Mouse (Mus musculus): ENCODE data around the gene Rgp1.
"Not testable (repeated sequence)": the region's sequence is repeated elsewhere in the genome, so short reads cannot be mapped to it uniquely, and the experiment has no call there.

The Rgp1 gene

GRCm38 (mm10) chr4:43578376-43579204 is at the start of gene Rgp1, which contains the start of gene Gba2:
Gene Rgp1, plus strand, starts transcription at chr4:43578715.
Gene Gba2, minus strand, starts transcription at chr4:43578873.
- DNase-seq: peak; percentile 86 to 90

- no peak for DNase-seq
Observed at GRCm38 (mm10) chr4:43530081-43530501, 48.4 kb upstream of the Rgp1 start.

GRCm38 (mm10) chr4:43530581-43530980 is 47.9 kb upstream of the Rgp1 start:
- peak; percentile 78 to 87 for DNase-seq

- no peak for DNase-seq
Observed at GRCm38 (mm10) chr4:43533270-43533669, 45.2 kb upstream of the Rgp1 start.

- DNase-seq: no peak
Observed at GRCm38 (mm10) chr4:43535628-43536027, 42.9 kb upstream of the Rgp1 start.

GRCm38 (mm10) chr4:43536031-43536430 is 42.5 kb upstream of the Rgp1 start:
- no peak for DNase-seq

- DNase-seq: no peak
Observed at GRCm38 (mm10) chr4:43542044-43542443, 36.5 kb upstream of the Rgp1 start.

GRCm38 (mm10) chr4:43546375-43547047 is 32.0 kb upstream of the Rgp1 start:
- no peak for DNase-seq

- DNase-seq: no peak
Observed at GRCm38 (mm10) chr4:43547160-43547559, 31.4 kb upstream of the Rgp1 start.

- DNase-seq: no peak
Observed at GRCm38 (mm10) chr4:43549055-43549454, 29.5 kb upstream of the Rgp1 start.

GRCm38 (mm10) chr4:43551854-43552253 is 26.7 kb upstream of the Rgp1 start:
- DNase-seq: not testable (repeated sequence)

GRCm38 (mm10) chr4:43552437-43552836 is 26.1 kb upstream of the Rgp1 start:
- no peak for DNase-seq

GRCm38 (mm10) chr4:43553891-43554290 is 24.6 kb upstream of the Rgp1 start:
- DNase-seq: no peak

- no peak for DNase-seq
Observed at GRCm38 (mm10) chr4:43555926-43556325, 22.6 kb upstream of the Rgp1 start.

GRCm38 (mm10) chr4:43558028-43558630 is 20.4 kb upstream of the Rgp1 start:
- DNase-seq: no peak

GRCm38 (mm10) chr4:43558631-43559356 is 19.7 kb upstream of the Rgp1 start:
- peak in 1 of 2 experiments; percentile 33 for DNase-seq

GRCm38 (mm10) chr4:43559519-43560242 is 18.8 kb upstream of the Rgp1 start:
- no peak for DNase-seq

GRCm38 (mm10) chr4:43560243-43560611 is 18.3 kb upstream of the Rgp1 start:
- DNase-seq: no peak

- no peak for DNase-seq
Observed at GRCm38 (mm10) chr4:43560976-43561375, 17.5 kb upstream of the Rgp1 start.

GRCm38 (mm10) chr4:43561436-43561996 is 17.0 kb upstream of the Rgp1 start:
- DNase-seq: no peak

- peak; percentile 93 to 95 for DNase-seq
Observed at GRCm38 (mm10) chr4:43561997-43562768, 16.3 kb upstream of the Rgp1 start, which contains the start of the genes Creb3 and Tln1. Gene Creb3, plus strand, starts transcription at chr4:43562332. Gene Tln1, minus strand, starts transcription at chr4:43562691.

Measured in cerebellum, postnatal 14 days (tissue).